Mouse (Mus musculus) embryonic facial prominence, embryonic 14.5 days (tissue): ENCODE measurements around the gene Gm28230. TPM values are rescaled to one million over a fixed set of nuclear protein-coding genes. Genes with fewer than 3 reads are reported as not detected.

ENCODE experiments used
- ATAC-seq: fragments of 200-750 bp; cut with Nextera tagmentation; 2 replicates; pipeline ENCODE4 v1.8.0; 2017; ENCODE audit warnings: low read depth, moderate number of reproducible peaks, moderate TSS enrichment
- DNase-seq: peaks from one replicate; pipeline ENCODE4 v3.0.0-alpha.2; 2015; ENCODE audit warnings: low spot score
- H3K27ac ChIP-seq: fragments of 300-500 bp; sonication (generic); replicated peaks from 2 replicates; pipeline ENCODE4 v1.5.1; 2014; ENCODE audit warnings: low read depth, mild to moderate bottlenecking, low read length, moderate library complexity
- H3K27me3 ChIP-seq: fragments of 300-500 bp; sonication (generic); replicated peaks from 2 replicates; pipeline ENCODE4 v1.6.1; 2014; ENCODE audit warnings: low read length; ENCODE audit not compliant: control insufficient read depth, insufficient read depth
- H3K36me3 ChIP-seq: fragments of 300-500 bp; sonication (generic); 2 replicates; pipeline ENCODE4 v1.6.1; 2014; ENCODE audit warnings: low read length, mixed read lengths; ENCODE audit not compliant: control insufficient read depth, insufficient read depth
- H3K4me1 ChIP-seq: fragments of 300-500 bp; sonication (generic); 2 replicates; pipeline ENCODE4 v1.6.1; 2014; ENCODE audit warnings: antibody characterized with exemption, low read length; ENCODE audit not compliant: control insufficient read depth, insufficient read depth
- H3K4me2 ChIP-seq: fragments of 300-500 bp; sonication (generic); 2 replicates; pipeline ENCODE4 v1.6.1; 2014; ENCODE audit warnings: low read depth, mild to moderate bottlenecking, low read length, moderate library complexity, mixed read lengths
- H3K4me3 ChIP-seq: fragments of 300-500 bp; sonication (generic); 2 replicates; pipeline ENCODE4 v1.5.1; 2014; ENCODE audit warnings: low read depth, mild to moderate bottlenecking, low read length
- H3K9ac ChIP-seq: fragments of 300-500 bp; sonication (generic); 2 replicates; pipeline ENCODE4 v1.6.1; 2014; ENCODE audit warnings: low read depth, mild to moderate bottlenecking, low read length, moderate library complexity, mixed read lengths
- H3K9me3 ChIP-seq: fragments of 300-500 bp; sonication (generic); 2 replicates; pipeline ENCODE4 v1.6.1; 2016; ENCODE audit warnings: low read length; ENCODE audit not compliant: control insufficient read depth
- WGBS: fragments of 180-500 bp; shearing (Covaris S2); extraction: QIAGEN DNeasy Blood & Tissue Kit; methylation state at CpG from one replicate; pipeline ENCODE4 v1.1.7; 2014; 5-methylcytosine and 5-hydroxymethylcytosine counted together
- polyA plus RNA-seq: library from polyadenylated mRNA; unstranded; fragments of >200 nt; fragmentation: Nextera tagmentation; extraction: Ambion mirVana; gene quantifications from 2 replicates; pipeline ENCODE4 v1.2.1, GENCODE M21; 2014

The Gm28230 gene
- polyA plus RNA-seq, 1 experiment from 2014 or later, result not detected

DNA sequence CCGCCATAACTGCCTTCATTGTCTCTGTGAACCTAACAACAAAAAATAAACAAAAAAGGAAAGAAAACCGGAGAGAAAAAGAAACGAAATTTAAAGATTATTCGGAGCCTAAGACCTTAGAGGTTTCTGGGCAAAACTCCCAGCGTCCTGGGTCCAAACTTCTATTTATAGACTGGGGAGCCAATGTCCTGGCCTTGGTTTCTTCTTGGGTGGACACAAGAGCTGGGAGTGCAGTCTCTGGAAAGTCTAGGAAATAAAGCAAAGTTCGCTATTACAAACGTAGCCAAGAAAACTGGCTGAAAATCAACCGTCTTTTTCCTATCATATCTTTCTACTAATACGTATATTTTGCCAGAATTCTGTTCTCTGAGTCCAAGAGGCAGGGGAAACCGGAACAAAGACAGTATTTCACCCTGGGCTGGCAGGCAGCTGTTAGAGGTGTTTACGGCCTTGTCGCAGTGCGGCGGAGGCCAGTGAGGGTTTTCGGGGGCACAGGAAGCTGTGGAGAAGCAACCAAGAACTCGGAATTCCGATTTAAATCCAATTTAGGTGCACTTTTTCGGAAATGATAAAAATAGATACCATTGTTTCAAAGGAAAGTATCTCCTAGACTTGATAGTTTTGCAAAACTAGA, 12.3 kb upstream of the Gm28230 start:
- Histone ChIP-seq H3K27me3 (peaks cover 100% of the 10 kb centered on the region), H3K9me3 (no peaks in the 10 kb centered on the region), H3K36me3 (no peaks in the 10 kb centered on the region), H3K4me3 (no peak overlapping the region), H3K4me2 (peak overlapping the region; percentile 18; the same call in 1 of the 2 replicates), H3K4me1 (peaks cover 2% of the 10 kb centered on the region; the same call in 1 of the 2 replicates), H3K27ac (no peak overlapping the region; the same call in 1 of the 2 replicates), H3K9ac (no peak overlapping the region)
- ATAC-seq (no peak), DNase-seq (no peak)
- 5% methylated on average over 18 of the region's 18 CpGs for WGBS

DNA sequence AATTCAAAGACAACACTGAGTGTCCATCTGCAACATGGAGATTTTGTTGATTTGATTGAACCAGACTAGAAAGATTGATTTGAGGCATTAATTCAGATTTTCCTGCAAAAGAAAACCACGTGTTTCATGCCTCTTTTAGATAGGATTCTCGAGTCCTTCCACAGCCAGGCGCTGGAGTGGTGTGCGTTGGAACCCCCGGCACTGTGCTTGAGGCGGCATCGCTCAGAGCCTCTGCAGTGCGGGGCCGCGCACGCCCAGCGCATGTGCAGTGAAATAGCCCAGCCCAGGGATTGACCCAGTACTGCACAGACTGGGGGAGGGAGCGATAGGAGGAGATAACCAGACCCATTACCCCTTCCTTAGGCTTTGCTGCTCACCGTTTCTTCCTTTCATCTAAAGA, 11.6 kb upstream of the Gm28230 start:
- no peaks in the 10 kb centered on the region for H3K36me3 ChIP-seq
- 2% methylated on average over 14 of the region's 14 CpGs for WGBS
- no peaks in the 10 kb centered on the region for H3K9me3 ChIP-seq
- H3K9ac ChIP-seq, result no peak overlapping the region
- peaks cover 100% of the 10 kb centered on the region for H3K27me3 ChIP-seq
- no peak overlapping the region for H3K4me3 ChIP-seq
- no peak overlapping the region for H3K27ac ChIP-seq
- H3K4me1 ChIP-seq, result peaks cover 2% of the 10 kb centered on the region; the same call in 1 of the 2 replicates
- peak overlapping the region; percentile 18; the same call in 1 of the 2 replicates for H3K4me2 ChIP-seq
- DNase-seq, result no peak
- no peak for ATAC-seq

- H3K27me3 ChIP-seq, result peaks cover 99% of the 10 kb centered on the region
- H3K9me3 ChIP-seq, result no peaks in the 10 kb centered on the region
- no peak overlapping the region for H3K9ac ChIP-seq
- WGBS, result 3% methylated on average over 26 of the region's 26 CpGs
- ATAC-seq (peak; percentile 85), DNase-seq (peak; percentile 92)
- peaks cover 2% of the 10 kb centered on the region; the same call in 1 of the 2 replicates for H3K4me1 ChIP-seq
- peak overlapping the region; percentile 32 for H3K4me3 ChIP-seq
- peak overlapping the region; percentile 53 for H3K4me2 ChIP-seq
- no peak overlapping the region for H3K27ac ChIP-seq
- H3K36me3 ChIP-seq, result no peaks in the 10 kb centered on the region
Observed at GRCm38 (mm10) chr2:74715504-74716241, 10.9 kb upstream of the Gm28230 start.

DNA sequence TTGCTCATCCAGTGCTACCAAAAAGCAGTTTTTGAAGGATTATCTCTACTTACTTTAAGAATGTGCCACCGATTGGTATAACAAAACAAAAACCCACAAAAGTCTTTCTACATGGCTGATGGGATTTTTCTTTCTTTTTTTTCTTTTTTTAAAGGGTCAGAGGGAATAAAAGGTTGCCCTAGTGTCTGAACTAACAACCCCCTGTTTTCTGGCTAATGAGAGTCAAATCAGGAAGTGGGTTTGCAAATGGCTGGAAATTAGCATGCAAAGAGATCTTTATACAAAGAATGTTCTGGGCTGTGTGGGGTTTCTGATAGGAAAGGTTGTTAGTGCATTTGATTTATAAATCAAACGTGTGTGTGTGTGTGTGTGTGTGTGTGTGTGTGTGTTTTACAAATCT, 6.1 kb upstream of the Gm28230 start:
- DNase-seq (no peak), ATAC-seq (no peak)
- Histone ChIP-seq H3K36me3 (no peaks in the 10 kb centered on the region), H3K9me3 (no peaks in the 10 kb centered on the region), H3K4me1 (0 out of 2 replicates have a peak, but pooled peaks cover 2% of the 10 kb centered on the region), H3K9ac (no peak overlapping the region), H3K27me3 (peaks cover 99% of the 10 kb centered on the region), H3K4me3 (no peak overlapping the region), H3K4me2 (no peak overlapping the region), H3K27ac (no peak overlapping the region)
- 18% methylated on average over 2 of the region's 2 CpGs for WGBS

- H3K36me3 ChIP-seq, result no peaks in the 10 kb centered on the region
- H3K27ac ChIP-seq, result no peak overlapping the region
- H3K4me3 ChIP-seq, result no peak overlapping the region
- H3K4me1 ChIP-seq, result 0 out of 2 replicates have a peak, but pooled peaks cover under 1% of the 10 kb centered on the region
- no peak for DNase-seq
- 25% methylated on average over 5 of the region's 5 CpGs for WGBS
- peaks cover 99% of the 10 kb centered on the region for H3K27me3 ChIP-seq
- no peak overlapping the region for H3K9ac ChIP-seq
- H3K9me3 ChIP-seq, result no peaks in the 10 kb centered on the region
- H3K4me2 ChIP-seq, result no peak overlapping the region
- no peak for ATAC-seq
Observed at GRCm38 (mm10) chr2:74720955-74721491, 5.5 kb upstream of the Gm28230 start.

GRCm38 (mm10) chr2:74721882-74722281, 4.6 kb upstream of the Gm28230 start:
- ATAC-seq, result no peak
- Histone ChIP-seq H3K27me3 (peaks cover 99% of the 10 kb centered on the region), H3K4me3 (no peak overlapping the region), H3K9me3 (no peaks in the 10 kb centered on the region), H3K9ac (no peak overlapping the region), H3K36me3 (no peaks in the 10 kb centered on the region), H3K4me2 (no peak overlapping the region), H3K27ac (no peak overlapping the region), H3K4me1 (0 out of 2 replicates have a peak, but pooled peaks cover 2% of the 10 kb centered on the region)
- WGBS, result 11% methylated on average over 6 of the region's 6 CpGs
- DNase-seq, result no peak

GRCm38 (mm10) chr2:74722949-74723348, 3.6 kb upstream of the Gm28230 start:
- Histone ChIP-seq H3K4me2 (no peak overlapping the region), H3K9me3 (no peaks in the 10 kb centered on the region), H3K4me3 (no peak overlapping the region), H3K27ac (no peak overlapping the region), H3K27me3 (peaks cover 99% of the 10 kb centered on the region), H3K4me1 (0 out of 2 replicates have a peak, but pooled peaks cover 4% of the 10 kb centered on the region), H3K9ac (no peak overlapping the region), H3K36me3 (no peaks in the 10 kb centered on the region)
- ATAC-seq (no peak), DNase-seq (no peak)
- 10% methylated on average over 8 of the region's 8 CpGs for WGBS

- no peak for ATAC-seq
- Histone ChIP-seq H3K27ac (no peak overlapping the region), H3K4me1 (0 out of 2 replicates have a peak, but pooled peaks cover 4% of the 10 kb centered on the region), H3K9me3 (no peaks in the 10 kb centered on the region), H3K36me3 (no peaks in the 10 kb centered on the region), H3K4me3 (no peak overlapping the region), H3K9ac (no peak overlapping the region), H3K27me3 (peaks cover 99% of the 10 kb centered on the region), H3K4me2 (no peak overlapping the region)
- no peak for DNase-seq
- WGBS, result 24% methylated on average over 7 of the region's 7 CpGs
Observed at GRCm38 (mm10) chr2:74724244-74725015, 2.1 kb upstream of the Gm28230 start.
